ENCODE assay signal across 10 mouse cellular contexts in genomic region chr10:77771225-77771624, GRCm38 (mm10). TPM values are rescaled to one million over a fixed set of nuclear protein-coding genes. Genes with fewer than 3 reads are reported as not detected.
DNase-seq lines count a peak whose midpoint lies in the region; ATAC-seq lines count a peak whose summit lies in the region.
"Not testable (repeated sequence)": the region's sequence is repeated elsewhere in the genome, so short reads cannot be mapped to it uniquely, and the experiment has no call there.
"Had no signal": no experiment of that assay in that cellular context is flagged by ENCODE, and none has a peak within 500 bp of the region (broad histone marks: within the 10 kb centered on the region; RNA-seq: fewer than 3 reads in every experiment).

Gm3238 (minus strand) TSS chr10:77771325.

- peak within 1 kb of the TSS; percentile 51; the same call in 1 of the 2 replicates for H3K27ac ChIP-seq in forebrain, embryonic 13.5 days
- H3K27ac ChIP-seq in forebrain, embryonic 15.5 days (replicated peaks), result 0 out of 2 replicates have a peak within 1 kb of the TSS, but pooled peaks have one; percentile 11

- not testable (repeated sequence) for H3K27me3 ChIP-seq in forebrain, embryonic 13.5 days; forebrain, embryonic 15.5 days

- H3K36me3 ChIP-seq in forebrain, embryonic 13.5 days (ENCODE audit: poor library complexity, severe bottlenecking); forebrain, embryonic 15.5 days: not testable (repeated sequence)

- not testable (repeated sequence) for ATAC-seq in forebrain, embryonic 13.5 days; forebrain, embryonic 15.5 days (replicated peaks)

- not testable (repeated sequence) for H3K4me2 ChIP-seq in forebrain, embryonic 13.5 days; forebrain, embryonic 15.5 days (replicated peaks)

- H3K9me3 ChIP-seq in forebrain, embryonic 13.5 days (replicated peaks); forebrain, embryonic 15.5 days: not testable (repeated sequence)

- DNase-seq in heart, adult 11 months, result peak; percentile 29

- not testable (repeated sequence) for H3K4me3 ChIP-seq in forebrain, embryonic 13.5 days; forebrain, embryonic 15.5 days

- H3K4me1 ChIP-seq in forebrain, embryonic 13.5 days; forebrain, embryonic 15.5 days: not testable (repeated sequence)

- WGBS in forebrain, embryonic 13.5 days, result no CpG with 5 or more reads among the region's 1 CpGs
- 83% methylated on average over 1 of the region's 1 CpGs for WGBS in forebrain, embryonic 15.5 days

- not testable (repeated sequence) for H3K9ac ChIP-seq in forebrain, embryonic 13.5 days; forebrain, embryonic 15.5 days (replicated peaks)

RNA-seq across cellular contexts. Expression of gene Gm3238, which starts in this region (rescaled TPM):
- polyA plus RNA-seq in forebrain, embryonic 13.5 days (2015; fragmentation: Nextera tagmentation; extraction: Ambion mirVana), result not detected in 2 replicates
- polyA plus RNA-seq in forebrain, embryonic 15.5 days (2015; fragmentation: Nextera tagmentation; extraction: Ambion mirVana), result not detected in 2 replicates
- polyA plus RNA-seq: activated CD4-positive, CD25-positive, alpha-beta regulatory T cell, adult 4 months; adrenal gland, adult 2 months; brain, embryonic 14.5 days; C2C12; CD4-positive, CD25-positive, alpha-beta regulatory T cell, adult 4 months; G1E; Patski had no signal
